Mouse (Mus musculus): ENCODE measurements around the gene Arl4d. TPM values are rescaled to one million over a fixed set of nuclear protein-coding genes. Genes with fewer than 3 reads are reported as not detected.
"Not testable (repeated sequence)": the region's sequence is repeated elsewhere in the genome, so short reads cannot be mapped to it uniquely, and the experiment has no call there.

Gene Arl4d
- polyA plus RNA-seq, 1 experiment from 2014 or later: 5.6 TPM

DNA sequence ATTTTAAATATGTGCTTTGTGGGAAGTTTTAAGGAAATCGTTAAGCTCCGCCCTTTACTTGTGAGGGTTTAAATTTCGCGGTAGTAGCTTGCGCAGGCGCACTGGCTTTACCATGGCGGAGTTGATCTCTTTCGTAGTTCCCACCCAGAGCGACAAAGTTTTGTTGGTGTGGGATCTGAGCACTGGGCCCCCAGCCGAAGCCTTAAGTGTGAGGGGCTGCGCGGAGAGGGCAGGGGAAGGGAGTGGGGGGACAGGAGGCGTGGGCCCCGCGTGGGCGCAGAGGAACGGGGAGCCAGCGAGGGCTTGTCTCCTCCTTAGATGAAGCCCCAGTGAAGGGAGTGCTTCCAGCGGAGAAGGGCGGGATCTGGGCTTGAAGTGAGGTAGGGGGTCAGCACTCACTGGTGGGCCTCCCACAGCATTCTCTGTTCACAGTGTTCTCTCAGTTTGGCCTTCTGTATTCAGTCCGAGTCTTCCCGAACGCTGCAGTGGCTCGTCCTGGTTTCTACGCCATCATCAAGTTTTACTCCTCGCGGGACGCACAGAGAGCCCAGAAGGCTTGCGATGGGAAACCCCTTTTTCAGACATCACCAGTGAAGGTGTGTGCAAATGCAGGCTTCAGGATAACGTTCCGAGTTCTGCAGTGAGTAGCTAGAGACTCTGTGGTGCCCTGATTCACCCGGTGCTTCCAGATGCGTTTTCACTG is 37.3 kb upstream of the Arl4d start:
- Histone ChIP-seq H3K9ac (peak overlapping the region; percentile 70), H3K27ac (peak overlapping the region; percentile 82), H3K4me1 (replicated peaks; ENCODE audit: control insufficient read depth, insufficient read depth, low read length) (peaks cover 8% of the 10 kb centered on the region), H3K4me2 (replicated peaks) (peak overlapping the region; percentile 84), H3K4me3 (replicated peaks; ENCODE audit: low read length) (peak overlapping the region; percentile 56), H3K9me3 (ENCODE audit: control insufficient read depth, low read length) (no peaks in the 10 kb centered on the region), H3K27me3 (ENCODE audit: control insufficient read depth, insufficient read depth, low read length) (no peaks in the 10 kb centered on the region), H3K36me3 (replicated peaks; ENCODE audit: control insufficient read depth, insufficient read depth) (no peaks in the 10 kb centered on the region)
- DNase-seq (ENCODE audit: low spot score) (peak; percentile 93), ATAC-seq (ENCODE audit: low FRiP score) (peak; percentile 59; the same call in 1 of the 2 replicates)
- WGBS: under 1% methylated on average over 33 of the region's 33 CpGs

DNA sequence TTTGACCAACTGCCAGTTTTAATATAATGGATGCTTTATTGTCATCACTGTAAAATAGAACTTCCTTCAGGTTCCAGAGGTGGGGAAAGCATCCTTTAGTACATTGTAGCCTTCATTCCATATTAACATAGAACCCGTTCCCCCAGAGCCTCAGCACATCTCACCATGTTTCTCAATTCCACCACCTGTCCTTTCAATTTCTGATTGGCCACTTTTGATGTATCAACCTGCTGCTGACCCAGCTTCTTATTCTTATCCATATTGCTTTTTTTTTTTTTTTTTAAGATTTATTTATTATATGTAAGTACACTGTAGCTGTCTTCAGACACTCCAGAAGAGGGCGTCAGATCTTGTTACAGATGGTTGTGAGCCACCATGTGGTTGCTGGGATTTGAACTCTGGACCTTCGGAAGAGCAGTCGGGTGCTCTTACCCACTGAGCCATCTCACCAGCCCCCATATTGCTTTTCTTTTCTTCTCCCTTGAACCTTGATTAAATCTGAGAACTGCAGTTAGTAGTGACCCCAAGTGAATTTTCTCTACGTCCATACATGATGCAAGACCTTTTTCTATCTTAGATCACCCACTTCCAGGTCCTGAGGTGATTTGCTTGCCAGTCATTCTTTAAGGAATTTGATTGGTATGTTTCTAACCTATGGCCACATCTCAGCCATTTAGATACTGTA is 36.5 kb upstream of the Arl4d start:
- H3K4me1 ChIP-seq (replicated peaks; ENCODE audit: control insufficient read depth, insufficient read depth, low read length); DNase-seq (ENCODE audit: low spot score); ATAC-seq (ENCODE audit: low FRiP score); H3K27ac ChIP-seq; H3K9me3 ChIP-seq (ENCODE audit: control insufficient read depth, low read length); H3K9ac ChIP-seq; H3K36me3 ChIP-seq (replicated peaks; ENCODE audit: control insufficient read depth, insufficient read depth); H3K27me3 ChIP-seq (ENCODE audit: control insufficient read depth, insufficient read depth, low read length); H3K4me3 ChIP-seq (replicated peaks; ENCODE audit: low read length): not testable (repeated sequence)
- WGBS: 80% methylated on average over 4 of the region's 5 CpGs
- peak overlapping the region; percentile 84 for H3K4me2 ChIP-seq (replicated peaks)

GRCm38 (mm10) chr11:101635660-101636059 is 29.7 kb upstream of the Arl4d start:
- no peak overlapping the region for H3K4me2 ChIP-seq (replicated peaks)
- no peaks in the 10 kb centered on the region for H3K4me1 ChIP-seq (replicated peaks; ENCODE audit: control insufficient read depth, insufficient read depth, low read length)
- no peak overlapping the region for H3K9ac ChIP-seq
- H3K4me3 ChIP-seq (replicated peaks; ENCODE audit: low read length): no peak overlapping the region
- no peaks in the 10 kb centered on the region for H3K27me3 ChIP-seq (ENCODE audit: control insufficient read depth, insufficient read depth, low read length)
- WGBS: 83% methylated on average over 10 of the region's 10 CpGs
- DNase-seq (ENCODE audit: low spot score): no peak
- no peak overlapping the region for H3K27ac ChIP-seq
- no peaks in the 10 kb centered on the region for H3K9me3 ChIP-seq (ENCODE audit: control insufficient read depth, low read length)
- H3K36me3 ChIP-seq (replicated peaks; ENCODE audit: control insufficient read depth, insufficient read depth): no peaks in the 10 kb centered on the region
- no peak for ATAC-seq (ENCODE audit: low FRiP score)

GRCm38 (mm10) chr11:101639761-101640160 is 25.6 kb upstream of the Arl4d start:
- Histone ChIP-seq H3K4me1 (replicated peaks; ENCODE audit: control insufficient read depth, insufficient read depth, low read length) (no peaks in the 10 kb centered on the region), H3K9me3 (ENCODE audit: control insufficient read depth, low read length) (no peaks in the 10 kb centered on the region), H3K9ac (no peak overlapping the region), H3K36me3 (replicated peaks; ENCODE audit: control insufficient read depth, insufficient read depth) (no peaks in the 10 kb centered on the region), H3K4me3 (replicated peaks; ENCODE audit: low read length) (no peak overlapping the region), H3K4me2 (replicated peaks) (no peak overlapping the region), H3K27ac (no peak overlapping the region), H3K27me3 (ENCODE audit: control insufficient read depth, insufficient read depth, low read length) (no peaks in the 10 kb centered on the region)
- DNase-seq (ENCODE audit: low spot score): no peak
- WGBS: 92% methylated on average over 4 of the region's 4 CpGs
- ATAC-seq (ENCODE audit: low FRiP score): no peak

DNA sequence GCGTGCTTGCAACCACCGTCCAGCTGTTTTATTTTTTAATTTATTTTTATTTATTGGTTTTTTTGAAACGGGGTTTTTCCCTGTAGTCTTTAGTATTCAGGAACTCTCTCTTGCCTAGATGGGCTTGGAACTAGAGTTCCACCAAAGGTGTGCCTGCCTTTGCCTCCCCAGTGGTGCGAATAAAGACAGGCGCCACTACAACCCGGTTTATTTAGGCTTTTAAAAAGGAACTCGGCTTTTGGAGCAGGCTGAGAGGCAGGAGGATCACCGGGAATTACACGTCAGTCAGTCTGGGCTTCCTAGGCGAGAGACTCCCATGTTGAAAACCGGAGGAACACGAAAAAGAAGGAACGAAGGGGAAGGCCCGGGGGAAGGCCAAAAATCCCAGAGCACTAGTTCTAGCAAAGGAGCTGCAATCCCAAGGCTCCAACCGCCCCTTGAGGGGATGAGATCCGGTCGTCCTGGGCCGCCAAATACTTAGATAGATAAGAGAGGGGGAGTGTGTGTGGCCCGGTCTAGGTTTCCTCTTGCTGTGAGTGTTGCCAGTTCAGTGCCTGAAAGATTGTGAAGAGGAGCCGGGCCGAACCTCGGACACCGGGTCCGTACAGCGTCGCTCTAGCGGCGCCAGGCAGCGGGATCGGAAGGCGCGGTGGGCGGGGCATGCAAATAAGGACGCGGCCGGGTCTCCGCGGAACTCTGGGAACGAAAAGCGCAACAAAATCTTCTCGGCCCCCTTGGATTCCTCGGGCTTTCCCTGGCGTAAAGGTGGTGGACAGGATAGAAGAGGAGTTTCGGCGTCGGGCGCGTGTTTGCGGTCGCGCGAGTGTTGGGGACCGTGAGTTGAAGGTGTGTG is 24.3 kb upstream of the Arl4d start:
- H3K27me3 ChIP-seq (ENCODE audit: control insufficient read depth, insufficient read depth, low read length); H3K9me3 ChIP-seq (ENCODE audit: control insufficient read depth, low read length); H3K36me3 ChIP-seq (replicated peaks; ENCODE audit: control insufficient read depth, insufficient read depth); H3K4me1 ChIP-seq (replicated peaks; ENCODE audit: control insufficient read depth, insufficient read depth, low read length): not testable (repeated sequence)
- peak overlapping the region; percentile 29 for H3K4me3 ChIP-seq (replicated peaks; ENCODE audit: low read length)
- ATAC-seq (ENCODE audit: low FRiP score) (peak; percentile 78), DNase-seq (ENCODE audit: low spot score) (peak; percentile 78)
- H3K9ac ChIP-seq: peak overlapping the region; percentile 56
- H3K27ac ChIP-seq: peak overlapping the region; percentile 92
- WGBS: 5% methylated on average over 50 of the region's 53 CpGs
- peak overlapping the region; percentile 52 for H3K4me2 ChIP-seq (replicated peaks)

DNA sequence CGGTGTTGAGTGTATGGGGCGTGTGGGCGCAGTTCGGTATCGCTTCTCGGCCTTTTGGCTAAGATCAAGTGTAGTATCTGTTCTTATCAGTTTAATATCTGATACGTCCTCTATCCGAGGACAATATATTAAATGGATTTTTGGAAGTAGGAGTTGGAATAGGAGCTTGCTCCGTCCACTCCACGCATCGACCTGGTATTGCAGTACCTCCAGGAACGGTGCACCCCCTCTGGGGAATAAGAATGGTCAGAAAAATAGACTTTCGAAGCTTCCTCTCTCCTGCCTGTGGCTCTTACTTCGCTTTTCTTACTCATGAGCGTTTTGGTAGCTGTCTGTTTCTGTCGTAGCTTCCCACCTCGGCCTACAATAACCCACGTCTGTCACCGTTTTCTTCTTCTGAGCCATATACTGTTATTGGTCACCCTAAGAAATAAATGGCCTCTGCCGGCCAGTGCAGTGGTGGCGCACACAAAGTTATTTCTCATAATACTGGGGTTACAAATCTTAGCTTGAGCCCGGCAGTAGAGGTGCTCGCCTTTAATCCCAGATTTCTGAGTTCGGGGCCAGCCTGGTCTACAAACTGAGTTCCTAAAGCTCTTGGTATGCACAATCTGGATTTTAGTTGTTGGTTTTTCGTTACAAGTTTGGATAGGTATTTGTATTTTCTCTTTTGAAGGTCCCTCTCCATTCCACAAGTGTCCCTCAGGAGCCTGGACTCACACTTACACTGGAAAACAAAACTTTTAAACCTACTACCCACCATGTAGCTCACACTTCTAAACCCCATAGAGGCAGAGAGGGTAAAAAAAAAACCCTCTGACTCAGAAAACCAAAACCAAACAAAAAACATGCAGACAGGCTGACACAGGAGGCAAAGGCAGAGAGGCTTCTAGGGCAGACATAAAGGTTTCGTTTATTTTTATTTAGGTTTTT is 23.4 kb upstream of the Arl4d start:
- H3K27ac ChIP-seq: peak overlapping the region; percentile 92
- WGBS: 6% methylated on average over 13 of the region's 26 CpGs
- DNase-seq (ENCODE audit: low spot score) (peak; percentile 57), ATAC-seq (ENCODE audit: low FRiP score) (peak; percentile 82)
- H3K4me1 ChIP-seq (replicated peaks; ENCODE audit: control insufficient read depth, insufficient read depth, low read length); H3K9me3 ChIP-seq (ENCODE audit: control insufficient read depth, low read length); H3K36me3 ChIP-seq (replicated peaks; ENCODE audit: control insufficient read depth, insufficient read depth); H3K4me3 ChIP-seq (replicated peaks; ENCODE audit: low read length); H3K27me3 ChIP-seq (ENCODE audit: control insufficient read depth, insufficient read depth, low read length): not testable (repeated sequence)
- H3K4me2 ChIP-seq (replicated peaks): peak overlapping the region; percentile 52
- peak overlapping the region; percentile 56 for H3K9ac ChIP-seq

DNA sequence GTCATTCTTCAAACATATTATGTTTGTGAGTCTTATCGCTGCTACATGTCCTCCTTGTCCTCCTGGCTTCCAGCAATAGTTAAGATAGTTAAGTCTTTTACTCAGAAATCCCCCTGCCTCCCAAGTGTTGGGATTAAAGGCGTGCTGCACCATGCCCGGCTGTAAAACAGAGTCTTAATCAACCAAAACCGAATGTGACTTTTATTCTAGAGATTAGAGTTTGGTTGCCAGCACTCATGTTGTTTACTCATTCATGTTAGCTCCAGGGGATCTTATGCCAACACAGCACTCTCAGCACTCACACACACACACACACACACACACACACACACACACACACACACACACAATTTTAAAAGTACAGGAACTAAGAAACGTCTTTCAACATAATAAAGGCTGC is 22.4 kb upstream of the Arl4d start:
- H3K27ac ChIP-seq: peak overlapping the region; percentile 16; the same call in 1 of the 2 replicates
- WGBS: 57% methylated on average over 5 of the region's 5 CpGs
- ATAC-seq (ENCODE audit: low FRiP score): no peak

GRCm38 (mm10) chr11:101644591-101644990 is 20.8 kb upstream of the Arl4d start:
- H3K4me2 ChIP-seq (replicated peaks): no peak overlapping the region
- H3K27ac ChIP-seq: peak overlapping the region; percentile 60; the same call in 1 of the 2 replicates
- H3K9ac ChIP-seq: no peak overlapping the region
- ATAC-seq (ENCODE audit: low FRiP score) (no peak), DNase-seq (ENCODE audit: low spot score) (no peak)
- H3K4me1 ChIP-seq (replicated peaks; ENCODE audit: control insufficient read depth, insufficient read depth, low read length): no peaks in the 10 kb centered on the region
- no peaks in the 10 kb centered on the region for H3K36me3 ChIP-seq (replicated peaks; ENCODE audit: control insufficient read depth, insufficient read depth)
- H3K27me3 ChIP-seq (ENCODE audit: control insufficient read depth, insufficient read depth, low read length): no peaks in the 10 kb centered on the region
- no peak overlapping the region for H3K4me3 ChIP-seq (replicated peaks; ENCODE audit: low read length)
- no peaks in the 10 kb centered on the region for H3K9me3 ChIP-seq (ENCODE audit: control insufficient read depth, low read length)
- WGBS: 62% methylated on average over 3 of the region's 3 CpGs

More for the DNA sequence above, 22.4 kb upstream of the Arl4d start:
- H3K27me3 ChIP-seq (ENCODE audit: control insufficient read depth, insufficient read depth, low read length): no peaks in the 10 kb centered on the region
- no peak overlapping the region for H3K9ac ChIP-seq
- no peak overlapping the region for H3K4me2 ChIP-seq (replicated peaks)
- no peak overlapping the region for H3K4me3 ChIP-seq (replicated peaks; ENCODE audit: low read length)
- no peaks in the 10 kb centered on the region for H3K36me3 ChIP-seq (replicated peaks; ENCODE audit: control insufficient read depth, insufficient read depth)
- no peak for DNase-seq (ENCODE audit: low spot score)
- no peaks in the 10 kb centered on the region for H3K4me1 ChIP-seq (replicated peaks; ENCODE audit: control insufficient read depth, insufficient read depth, low read length)
- no peaks in the 10 kb centered on the region for H3K9me3 ChIP-seq (ENCODE audit: control insufficient read depth, low read length)
